Mouse (Mus musculus): ENCODE data around the gene Itgad.

GRCm38 (mm10) chr7:128205695-128206094, 51.5 kb downstream of the Itgad start:
- TF ChIP-seq CTCF (IDR thresholded peaks at IDR 0.05; ENCODE audit: borderline replicate concordance, control insufficient read depth, extremely low read depth, insufficient read depth, low read length, poor library complexity): no peak
- TF ChIP-seq POLR2A (IDR thresholded peaks at IDR 0.05; ENCODE audit: control insufficient read depth, extremely low read depth, insufficient read depth, low read length, poor library complexity): no peak
